Mouse (Mus musculus) stomach, postnatal 0 days (tissue): ENCODE data around the gene Steap3.

Experiments used
- CTCF ChIP-seq: IDR thresholded peaks from 2 replicates; pipeline ENCODE4 v1.5.1; 2016; ENCODE audit warnings: antibody characterized with exemption, low read depth, mild to moderate bottlenecking, moderate library complexity
- EP300 ChIP-seq: optimal IDR thresholded peaks from 2 replicates; pipeline ENCODE3; 2016; ENCODE audit warnings: antibody characterized with exemption

- TF ChIP-seq CTCF (no peak), EP300 (no peak)
Observed at GRCm38 (mm10) chr1:120174991-120175390, 97.5 kb downstream of the Steap3 start.
